Mouse (Mus musculus) CH12.LX (cell line): ENCODE data around the gene Gm29094.
"Not testable (repeated sequence)": the region's sequence is repeated elsewhere in the genome, so short reads cannot be mapped to it uniquely, and the experiment has no call there.

Experiments
- BHLHE40 ChIP-seq: IDR thresholded peaks from 2 replicates; pipeline ENCODE4 v1.6.1; 2011; ENCODE audit warnings: mild to moderate bottlenecking, low read depth, low read length, improper control_type of control experiment
- CTCF ChIP-seq, 2 experiments: IDR thresholded peaks in 1 of 2; conservative IDR thresholded peaks in 1 of 2; 2 replicates each; pipeline ENCODE4 v1.5.1; 2011 to 2012; ENCODE audit warnings: low read depth in 2 of 2, low read length in 2 of 2, improper control_type of control experiment in 1 of 2, inconsistent platforms in 1 of 2, mild to moderate bottlenecking in 1 of 2, moderate library complexity in 1 of 2
- E2F4 ChIP-seq: IDR thresholded peaks from 2 replicates; pipeline ENCODE4 v1.6.1; 2011; ENCODE audit warnings: low read depth, low read length, improper control_type of control experiment; ENCODE audit not compliant: insufficient replicate concordance
- EP300 ChIP-seq: IDR thresholded peaks from 2 replicates; pipeline ENCODE4 v1.6.1; 2011; ENCODE audit warnings: low read length, improper control_type of control experiment
- GABPA ChIP-seq: IDR thresholded peaks from 2 replicates; pipeline ENCODE4 v1.6.1; 2012; ENCODE audit warnings: low read depth, low read length, improper control_type of control experiment, inconsistent platforms; ENCODE audit not compliant: insufficient replicate concordance
- JUND ChIP-seq: conservative IDR thresholded peaks from 2 replicates; pipeline ENCODE4 v1.6.1; 2011; ENCODE audit warnings: low read depth, low read length, improper control_type of control experiment
- MAFK ChIP-seq: IDR thresholded peaks from 2 replicates; pipeline ENCODE4 v1.6.1; 2011; ENCODE audit warnings: low read length, improper control_type of control experiment; ENCODE audit not compliant: insufficient replicate concordance
- POLR2A ChIP-seq: IDR thresholded peaks from 2 replicates; pipeline ENCODE4 v1.6.1; 2011; ENCODE audit warnings: low read depth, mild to moderate bottlenecking, improper control_type of control experiment, low read length
- USF2 ChIP-seq: conservative IDR thresholded peaks from 2 replicates; pipeline ENCODE4 v1.6.1; 2011; ENCODE audit warnings: low read depth, low read length, improper control_type of control experiment

DNA sequence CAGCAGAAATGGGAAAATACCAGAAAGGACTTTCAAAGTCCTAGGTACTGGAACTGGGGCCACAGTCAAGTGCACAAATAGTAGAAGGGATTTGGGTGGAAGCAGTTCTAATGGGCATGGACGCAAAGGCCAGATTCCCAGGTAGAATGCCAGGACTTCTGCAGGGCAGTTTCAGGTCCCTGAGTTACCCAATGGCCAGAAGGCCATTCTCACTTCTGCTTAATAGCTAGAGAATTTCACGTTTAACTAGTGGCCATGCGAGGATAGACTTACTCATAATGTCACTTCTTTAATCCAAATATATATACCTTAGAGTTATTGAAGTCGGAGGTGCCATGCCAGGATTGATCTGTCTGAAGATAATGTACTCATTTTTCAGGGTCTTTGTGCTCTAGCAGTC lies 38.0 kb downstream of the Gm29094 start:
- not testable (repeated sequence) for TF ChIP-seq GABPA; EP300; MAFK; E2F4; USF2; POLR2A; BHLHE40; JUND; CTCF (conservative IDR thresholded peaks at IDR 0.05 in 1 of 2, IDR thresholded peaks at IDR 0.05 in 1 of 2; ENCODE audit: low read depth in 2 of 2, low read length in 2 of 2)
